Mouse (Mus musculus) erythroblast, embryonic 14.5 days (primary cell): ENCODE data around the gene Serpina1f.

Experiments
- GATA1 ChIP-seq: IDR thresholded peaks from 2 replicates; pipeline ENCODE4 v1.6.1; 2012; ENCODE audit warnings: low read length, inconsistent platforms, mixed read lengths
- TAL1 ChIP-seq: IDR thresholded peaks from 3 replicates; pipeline ENCODE4 v1.6.1; 2012; ENCODE audit warnings: low read length, inconsistent platforms, mixed read lengths

DNA sequence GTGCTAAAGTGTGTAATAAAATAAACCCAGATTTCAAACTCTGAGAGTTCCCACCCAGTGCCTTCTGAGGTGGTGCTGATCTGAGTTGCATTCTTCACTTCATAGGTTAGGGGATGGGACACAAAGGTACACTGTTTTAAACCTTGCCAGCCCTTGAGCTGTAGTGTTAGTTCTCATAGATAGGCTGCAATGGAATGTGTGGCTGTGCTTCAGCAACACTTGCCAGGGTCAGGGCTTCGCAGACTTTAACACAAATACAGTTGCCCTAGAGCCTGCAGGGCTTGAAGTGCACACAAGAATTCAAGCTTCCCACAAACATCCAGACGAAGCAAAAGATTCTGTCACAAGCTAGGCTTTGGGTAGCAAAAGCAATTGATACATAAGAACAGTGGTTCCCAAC lies 24.4 kb downstream of the Serpina1f start:
- TF ChIP-seq GATA1, result no peak
- no peak for TF ChIP-seq TAL1
